Mouse (Mus musculus): ENCODE measurements around the gene Galnt15. TPM values are rescaled to one million over a fixed set of nuclear protein-coding genes. Genes with fewer than 3 reads are reported as not detected.

Gene Galnt15
- polyA plus RNA-seq, 1 experiment from 2014 or later: 0.73 TPM

GRCm38 (mm10) chr14:32091124-32091523, 62.3 kb downstream of the Galnt15 start:
- Histone ChIP-seq H3K36me3 (ENCODE audit: insufficient read depth, low read length) (peaks cover 13% of the 10 kb centered on the region; the same call in 1 of the 2 replicates), H3K27me3 (replicated peaks; ENCODE audit: insufficient read depth, low read length) (no peaks in the 10 kb centered on the region), H3K27ac (ENCODE audit: low read length) (no peak overlapping the region), H3K4me3 (ENCODE audit: low read depth, low read length) (no peak overlapping the region), H3K9me3 (ENCODE audit: low read length) (no peaks in the 10 kb centered on the region), H3K4me1 (ENCODE audit: insufficient read depth, low read depth, low read length) (0 out of 2 replicates have a peak, but pooled peaks cover 3% of the 10 kb centered on the region), H3K9ac (replicated peaks; ENCODE audit: low read depth) (no peak overlapping the region), H3K4me2 (replicated peaks; ENCODE audit: low read depth, low read length) (no peak overlapping the region)
- 61% methylated on average over 4 of the region's 4 CpGs for WGBS
- DNase-seq (ENCODE audit: low spot score) (peak; percentile 16), ATAC-seq (peak; percentile 11; the same call in 1 of the 2 replicates)
- TF ChIP-seq CTCF (IDR thresholded peaks at IDR 0.05): no peak
- TF ChIP-seq EP300 (IDR thresholded peaks at IDR 0.05): no peak

DNA sequence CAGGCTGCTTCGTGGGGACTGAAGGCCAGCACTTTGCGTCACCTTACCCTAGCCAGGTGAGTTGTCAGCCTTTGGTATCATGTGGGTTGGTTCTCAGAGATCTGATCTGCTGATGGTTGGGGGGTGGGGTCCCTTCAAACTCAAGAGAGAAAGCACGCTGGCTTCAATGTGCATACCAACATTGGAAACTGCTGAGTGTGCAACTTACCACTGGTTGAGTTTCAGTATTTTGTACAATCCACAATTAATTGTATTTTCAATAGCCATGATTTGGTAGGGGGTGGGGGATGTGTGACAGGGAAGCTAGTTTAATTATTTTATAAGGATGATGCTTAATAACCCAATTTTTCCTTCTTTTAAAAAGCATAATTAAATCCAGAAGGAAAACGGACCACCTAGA, 62.9 kb downstream of the Galnt15 start:
- Histone ChIP-seq H3K27ac (ENCODE audit: low read length) (no peak overlapping the region), H3K4me2 (replicated peaks; ENCODE audit: low read depth, low read length) (no peak overlapping the region), H3K9ac (replicated peaks; ENCODE audit: low read depth) (no peak overlapping the region), H3K4me1 (ENCODE audit: insufficient read depth, low read depth, low read length) (no peaks in the 10 kb centered on the region), H3K9me3 (ENCODE audit: low read length) (no peaks in the 10 kb centered on the region), H3K4me3 (ENCODE audit: low read depth, low read length) (no peak overlapping the region), H3K27me3 (replicated peaks; ENCODE audit: insufficient read depth, low read length) (no peaks in the 10 kb centered on the region), H3K36me3 (ENCODE audit: insufficient read depth, low read length) (peaks cover 17% of the 10 kb centered on the region)
- TF ChIP-seq CTCF (IDR thresholded peaks at IDR 0.05) (no peak), EP300 (IDR thresholded peaks at IDR 0.05) (no peak)
- 81% methylated on average over 4 of the region's 4 CpGs for WGBS
- no peak for DNase-seq (ENCODE audit: low spot score)
- no peak for ATAC-seq

- no peak overlapping the region for H3K4me2 ChIP-seq (replicated peaks; ENCODE audit: low read depth, low read length)
- no peaks in the 10 kb centered on the region for H3K4me1 ChIP-seq (ENCODE audit: insufficient read depth, low read depth, low read length)
- no peak overlapping the region for H3K9ac ChIP-seq (replicated peaks; ENCODE audit: low read depth)
- peaks cover 23% of the 10 kb centered on the region for H3K36me3 ChIP-seq (ENCODE audit: insufficient read depth, low read length)
- ATAC-seq (no peak), DNase-seq (ENCODE audit: low spot score) (no peak)
- H3K27ac ChIP-seq (ENCODE audit: low read length): no peak overlapping the region
- no peak overlapping the region for H3K4me3 ChIP-seq (ENCODE audit: low read depth, low read length)
- TF ChIP-seq CTCF (IDR thresholded peaks at IDR 0.05) (no peak), EP300 (IDR thresholded peaks at IDR 0.05) (no peak)
- H3K27me3 ChIP-seq (replicated peaks; ENCODE audit: insufficient read depth, low read length): no peaks in the 10 kb centered on the region
- 60% methylated on average over 1 of the region's 1 CpGs for WGBS
- H3K9me3 ChIP-seq (ENCODE audit: low read length): no peaks in the 10 kb centered on the region
These were observed 64.2 kb downstream of the Galnt15 start for GRCm38 (mm10) chr14:32093018-32093417.

- H3K9ac ChIP-seq (replicated peaks; ENCODE audit: low read depth): no peak overlapping the region
- no peak overlapping the region for H3K27ac ChIP-seq (ENCODE audit: low read length)
- no peak overlapping the region for H3K4me2 ChIP-seq (replicated peaks; ENCODE audit: low read depth, low read length)
- no peaks in the 10 kb centered on the region for H3K27me3 ChIP-seq (replicated peaks; ENCODE audit: insufficient read depth, low read length)
- TF ChIP-seq EP300 (IDR thresholded peaks at IDR 0.05): no peak
- TF ChIP-seq CTCF (IDR thresholded peaks at IDR 0.05): no peak
- H3K4me3 ChIP-seq (ENCODE audit: low read depth, low read length): no peak overlapping the region
- DNase-seq (ENCODE audit: low spot score) (no peak), ATAC-seq (no peak)
- no peaks in the 10 kb centered on the region for H3K9me3 ChIP-seq (ENCODE audit: low read length)
- H3K36me3 ChIP-seq (ENCODE audit: insufficient read depth, low read length): peaks cover 23% of the 10 kb centered on the region
- H3K4me1 ChIP-seq (ENCODE audit: insufficient read depth, low read depth, low read length): no peaks in the 10 kb centered on the region
- 76% methylated on average over 11 of the region's 11 CpGs for WGBS
These were observed 64.8 kb downstream of the Galnt15 start for GRCm38 (mm10) chr14:32093500-32094117.

GRCm38 (mm10) chr14:32095646-32096045, 66.9 kb downstream of the Galnt15 start:
- H3K9me3 ChIP-seq (ENCODE audit: low read length): no peaks in the 10 kb centered on the region
- H3K4me3 ChIP-seq (ENCODE audit: low read depth, low read length): no peak overlapping the region
- H3K9ac ChIP-seq (replicated peaks; ENCODE audit: low read depth): no peak overlapping the region
- WGBS: 85% methylated on average over 5 of the region's 5 CpGs
- TF ChIP-seq EP300 (IDR thresholded peaks at IDR 0.05): no peak
- TF ChIP-seq CTCF (IDR thresholded peaks at IDR 0.05): no peak
- no peak for ATAC-seq
- H3K4me1 ChIP-seq (ENCODE audit: insufficient read depth, low read depth, low read length): no peaks in the 10 kb centered on the region
- H3K27me3 ChIP-seq (replicated peaks; ENCODE audit: insufficient read depth, low read length): no peaks in the 10 kb centered on the region
- H3K4me2 ChIP-seq (replicated peaks; ENCODE audit: low read depth, low read length): no peak overlapping the region
- DNase-seq (ENCODE audit: low spot score): no peak
- H3K27ac ChIP-seq (ENCODE audit: low read length): no peak overlapping the region
- H3K36me3 ChIP-seq (ENCODE audit: insufficient read depth, low read length): peaks cover 33% of the 10 kb centered on the region

DNA sequence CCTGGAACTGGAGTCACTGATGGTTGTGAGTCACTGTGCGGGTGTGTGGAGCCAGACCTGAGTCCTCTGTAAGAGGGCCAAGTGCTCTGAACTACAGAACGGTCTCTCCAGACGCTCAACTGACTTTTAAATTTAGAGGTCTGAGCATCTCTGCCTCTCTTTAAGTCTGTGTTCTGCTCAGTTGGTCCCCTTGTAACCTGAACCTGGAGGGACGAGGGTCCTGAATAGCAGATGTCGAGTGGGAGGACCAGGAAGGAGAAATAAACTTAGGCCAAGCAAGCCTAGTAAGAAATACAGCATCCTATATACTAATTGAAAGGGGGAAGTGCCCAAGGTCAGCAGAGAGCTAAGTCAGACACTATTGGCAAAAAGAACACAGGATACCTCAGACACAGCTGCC, 68.0 kb downstream of the Galnt15 start:
- no peak for DNase-seq (ENCODE audit: low spot score)
- H3K9me3 ChIP-seq (ENCODE audit: low read length): no peaks in the 10 kb centered on the region
- H3K9ac ChIP-seq (replicated peaks; ENCODE audit: low read depth): no peak overlapping the region
- H3K4me2 ChIP-seq (replicated peaks; ENCODE audit: low read depth, low read length): no peak overlapping the region
- no peak overlapping the region for H3K4me3 ChIP-seq (ENCODE audit: low read depth, low read length)
- WGBS: 86% methylated on average over 5 of the region's 5 CpGs
- no peak for ATAC-seq
- no peaks in the 10 kb centered on the region for H3K4me1 ChIP-seq (ENCODE audit: insufficient read depth, low read depth, low read length)
- TF ChIP-seq CTCF (IDR thresholded peaks at IDR 0.05): no peak
- no peak for TF ChIP-seq EP300 (IDR thresholded peaks at IDR 0.05)
- no peaks in the 10 kb centered on the region for H3K27me3 ChIP-seq (replicated peaks; ENCODE audit: insufficient read depth, low read length)
- no peak overlapping the region for H3K27ac ChIP-seq (ENCODE audit: low read length)
- H3K36me3 ChIP-seq (ENCODE audit: insufficient read depth, low read length): peaks cover 33% of the 10 kb centered on the region

All from lung, postnatal 0 days (tissue).